In genomic region chr9:72600142-72600541, GRCm38 (mm10) we compare ENCODE assay signal across 16 mouse cellular contexts.
"Had no signal": no experiment of that assay in that cellular context is flagged by ENCODE, and none has a peak within 500 bp of the region (broad histone marks: within the 10 kb centered on the region; RNA-seq: fewer than 3 reads in every experiment).

No protein-coding gene starts in this region.

- H3K9ac ChIP-seq: neural tube, embryonic 13.5 days; neural tube, embryonic 15.5 days; stomach, embryonic 15.5 days had no signal

- H3K4me3 ChIP-seq: neural tube, embryonic 13.5 days; neural tube, embryonic 15.5 days; stomach, embryonic 15.5 days had no signal

- H3K36me3 ChIP-seq: stomach, embryonic 15.5 days had no signal

- H3K4me1 ChIP-seq: neural tube, embryonic 13.5 days; neural tube, embryonic 15.5 days; stomach, embryonic 15.5 days had no signal

- H3K27ac ChIP-seq: neural tube, embryonic 13.5 days; neural tube, embryonic 15.5 days; stomach, embryonic 15.5 days; stomach, postnatal 0 days had no signal

- H3K27me3 ChIP-seq: neural tube, embryonic 13.5 days; neural tube, embryonic 15.5 days; stomach, embryonic 15.5 days had no signal

- DNase-seq: retina, postnatal 1 day; right cerebral cortex, adult 18-20 months; right cerebral cortex, postnatal 14 days; right cerebral cortex, postnatal 25 days; right cerebral cortex, postnatal 4 days; spleen, adult 18-20 months; thymus, adult 18-20 months; thymus, adult 2 months; thymus, postnatal 14 days; thymus, postnatal 25 days; thymus, postnatal 36 days; thymus, postnatal 4 days had no signal

- H3K4me2 ChIP-seq: neural tube, embryonic 13.5 days; neural tube, embryonic 15.5 days; stomach, embryonic 15.5 days had no signal

- H3K9me3 ChIP-seq: neural tube, embryonic 13.5 days; neural tube, embryonic 15.5 days; stomach, embryonic 15.5 days had no signal
